In genomic region chr4:14163352-14163943, GRCm38 (mm10) we compare ENCODE assay signal across 17 mouse cellular contexts.
"Had no signal": no experiment of that assay in that cellular context is flagged by ENCODE, and none has a peak within 500 bp of the region (broad histone marks: within the 10 kb centered on the region; RNA-seq: fewer than 3 reads in every experiment).

No protein-coding gene starts in this region.

- DNase-seq: lung, adult 2 months; lung, postnatal 14 days; lung, postnatal 36 days; right cerebral cortex, postnatal 14 days; thymus, adult 2 months; thymus, postnatal 25 days; thymus, postnatal 4 days had no signal

- H3K27ac ChIP-seq: lung, embryonic 15.5 days; macrophage; midbrain, embryonic 10.5 days; midbrain, embryonic 13.5 days; midbrain, embryonic 15.5 days; neural tube, embryonic 12.5 days; stomach, embryonic 15.5 days; stomach, postnatal 0 days had no signal

- H3K4me2 ChIP-seq: lung, embryonic 15.5 days; midbrain, embryonic 13.5 days; midbrain, embryonic 15.5 days; neural tube, embryonic 12.5 days; stomach, embryonic 15.5 days had no signal

- H3K9ac ChIP-seq: lung, embryonic 15.5 days; midbrain, embryonic 13.5 days; midbrain, embryonic 15.5 days; neural tube, embryonic 12.5 days; stomach, embryonic 15.5 days had no signal

- H3K4me1 ChIP-seq: lung, embryonic 15.5 days; megakaryocyte, embryonic 14.5 days; midbrain, embryonic 10.5 days; midbrain, embryonic 13.5 days; midbrain, embryonic 15.5 days; neural tube, embryonic 12.5 days; stomach, embryonic 15.5 days had no signal

- H3K4me3 ChIP-seq: lung, embryonic 15.5 days; megakaryocyte, embryonic 14.5 days; midbrain, embryonic 10.5 days; midbrain, embryonic 13.5 days; midbrain, embryonic 15.5 days; neural tube, embryonic 12.5 days; stomach, embryonic 15.5 days had no signal

- ATAC-seq: lung, postnatal 0 days; midbrain, embryonic 13.5 days; midbrain, embryonic 15.5 days had no signal

- H3K27me3 ChIP-seq: lung, embryonic 15.5 days; megakaryocyte, embryonic 14.5 days; midbrain, embryonic 13.5 days; midbrain, embryonic 15.5 days; neural tube, embryonic 12.5 days; stomach, embryonic 15.5 days had no signal

- H3K36me3 ChIP-seq: lung, embryonic 15.5 days; midbrain, embryonic 10.5 days; midbrain, embryonic 13.5 days; midbrain, embryonic 15.5 days; neural tube, embryonic 12.5 days; stomach, embryonic 15.5 days had no signal

- H3K9me3 ChIP-seq: lung, embryonic 15.5 days; megakaryocyte, embryonic 14.5 days; midbrain, embryonic 10.5 days; midbrain, embryonic 13.5 days; midbrain, embryonic 15.5 days; neural tube, embryonic 12.5 days; stomach, embryonic 15.5 days had no signal
